Mouse (Mus musculus) CH12F3 (cell line): ENCODE results near the gene Smg6.

Experiments used
- in situ Hi-C: fragments of 300-500 bp; cut with MboI; formaldehyde crosslinking; loops from 2 replicates; pipeline ENCODE4 v1.14.3; 2020; ENCODE audit warnings: low sequenced_read_pairs

Smg6 gene

GRCm38 (mm10) chr11:74927236-74927725 is 1.7 kb downstream of the Smg6 start:
- in situ Hi-C loops: no loop called here

- in situ Hi-C loops: no loop called here
These were observed 3.5 kb downstream of the Smg6 start for GRCm38 (mm10) chr11:74929111-74929510.

GRCm38 (mm10) chr11:74930391-74930790 is 4.8 kb downstream of the Smg6 start:
- in situ Hi-C loops: no loop called here

- in situ Hi-C loops: no loop called here
These were observed 20.7 kb downstream of the Smg6 start for GRCm38 (mm10) chr11:74946348-74946747.

GRCm38 (mm10) chr11:74954901-74955300 is 29.3 kb downstream of the Smg6 start:
- in situ Hi-C loops: no loop called here

GRCm38 (mm10) chr11:74956006-74956405 is 30.4 kb downstream of the Smg6 start:
- in situ Hi-C loops: no loop called here

- in situ Hi-C loops: no loop called here
These were observed 32.0 kb downstream of the Smg6 start for GRCm38 (mm10) chr11:74957600-74957999.

GRCm38 (mm10) chr11:74959501-74959900 is 33.9 kb downstream of the Smg6 start:
- in situ Hi-C loops: no loop called here

GRCm38 (mm10) chr11:74960031-74960551 is 34.5 kb downstream of the Smg6 start:
- in situ Hi-C loops: no loop called here

- in situ Hi-C loops: no loop called here
These were observed 36.3 kb downstream of the Smg6 start for GRCm38 (mm10) chr11:74961953-74962352.

GRCm38 (mm10) chr11:74962846-74963407 is 37.3 kb downstream of the Smg6 start:
- in situ Hi-C loops: no loop called here

GRCm38 (mm10) chr11:74965516-74965915 is 39.9 kb downstream of the Smg6 start:
- in situ Hi-C loops: no loop called here

GRCm38 (mm10) chr11:74973290-74974157 is 47.9 kb downstream of the Smg6 start:
- in situ Hi-C loops: no loop called here

GRCm38 (mm10) chr11:74974615-74975014 is 49.0 kb downstream of the Smg6 start:
- in situ Hi-C loops: no loop called here

GRCm38 (mm10) chr11:74976835-74977687 is 51.4 kb downstream of the Smg6 start:
- in situ Hi-C loops: no loop called here

GRCm38 (mm10) chr11:74981464-74981863 is 55.8 kb downstream of the Smg6 start:
- in situ Hi-C loops: loop anchor here (10.0 kb wide), 1 partner anchor 173 kb away; no protein-coding TSS in a partner anchor

- in situ Hi-C loops: loop anchor here (10.0 kb wide), 1 partner anchor 173 kb away; no protein-coding TSS in a partner anchor
These were observed 56.6 kb downstream of the Smg6 start for GRCm38 (mm10) chr11:74982241-74982640.

- in situ Hi-C loops: loop anchor here (10.0 kb wide), 1 partner anchor 167 kb away; no protein-coding TSS in a partner anchor
These were observed 62.5 kb downstream of the Smg6 start for GRCm38 (mm10) chr11:74988162-74988561.

- in situ Hi-C loops: loop anchor here (10.0 kb wide), 1 partner anchor 166 kb away; no protein-coding TSS in a partner anchor
These were observed 63.4 kb downstream of the Smg6 start for GRCm38 (mm10) chr11:74989047-74989446.

- in situ Hi-C loops: no loop called here
These were observed 64.9 kb downstream of the Smg6 start for GRCm38 (mm10) chr11:74990501-74990900.

GRCm38 (mm10) chr11:74991290-74991689 is 65.7 kb downstream of the Smg6 start:
- in situ Hi-C loops: no loop called here
